Mouse (Mus musculus): ENCODE results near the gene Ttc7b.

- no peak for TF ChIP-seq MYOD1 (IDR thresholded peaks at IDR 0.05; ENCODE audit: control insufficient read depth in 1 of 3, insufficient read length in 2 of 3, low read depth in 2 of 3)
- no peak for TF ChIP-seq POLR2A (IDR thresholded peaks at IDR 0.05; ENCODE audit: insufficient read length, low read depth)
- no peak for TF ChIP-seq MAX (IDR thresholded peaks at IDR 0.05; ENCODE audit: low read depth)
- no peak for TF ChIP-seq USF1 (IDR thresholded peaks at IDR 0.05; ENCODE audit: low read depth)
- no peak for TF ChIP-seq SRF (IDR thresholded peaks at IDR 0.05; ENCODE audit: control insufficient read depth, insufficient read length, low read depth)
- TF ChIP-seq E2F4 (IDR thresholded peaks at IDR 0.05; ENCODE audit: insufficient read depth): no peak
- TF ChIP-seq TCF12 (IDR thresholded peaks at IDR 0.05; ENCODE audit: insufficient read depth, poor library complexity, severe bottlenecking): no peak
- no peak for TF ChIP-seq POLR2AphosphoS2 (IDR thresholded peaks at IDR 0.05; ENCODE audit: insufficient read length, low read depth)
- TF ChIP-seq MYOG (IDR thresholded peaks at IDR 0.05; ENCODE audit: control insufficient read depth in 1 of 3, insufficient read depth in 1 of 3, insufficient read length in 2 of 3, low read depth in 2 of 3): no peak
- no peak for TF ChIP-seq REST (IDR thresholded peaks at IDR 0.05; ENCODE audit: insufficient read depth, insufficient read length)
- no peak for TF ChIP-seq CEBPB (IDR thresholded peaks at IDR 0.05; ENCODE audit: insufficient read depth, poor library complexity, severe bottlenecking)
Observed at GRCm38 (mm10) chr12:100520794-100521186, at the start of gene Ttc7b.
